ENCODE assay signal across 8 mouse cellular contexts in the genomic region with DNA sequence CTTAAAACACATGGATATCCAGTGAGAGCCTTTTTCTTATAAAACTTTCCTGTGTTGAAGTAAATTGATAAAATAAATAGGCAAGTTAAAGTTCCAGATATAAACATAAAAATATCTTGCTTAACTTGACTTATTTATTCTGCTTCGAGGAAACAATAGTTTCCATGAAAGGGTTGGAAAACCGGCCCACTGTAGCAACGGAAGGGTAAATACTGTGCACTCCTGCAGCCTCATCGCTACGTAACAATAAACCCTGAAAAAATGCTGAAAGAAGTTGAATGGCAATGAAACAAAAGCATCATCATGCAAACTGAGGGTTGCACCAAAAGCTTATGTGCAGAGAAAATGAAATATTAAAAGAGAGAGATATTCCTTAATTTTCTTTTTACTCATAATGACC.
DNase-seq lines count a peak whose midpoint lies in the region; ATAC-seq and TF ChIP-seq lines count a peak whose summit lies in the region.

No protein-coding gene starts in this region.

- H3K9me3 ChIP-seq in heart, embryonic 16.5 days (replicated peaks; ENCODE audit: control insufficient read depth, low read length): no peaks in the 10 kb centered on the region
- H3K9me3 ChIP-seq in embryonic facial prominence, embryonic 14.5 days (ENCODE audit: control insufficient read depth, low read length): no peaks in the 10 kb centered on the region
- no peaks in the 10 kb centered on the region for H3K9me3 ChIP-seq in hindbrain, postnatal 0 days (ENCODE audit: low read length)
- H3K9me3 ChIP-seq in midbrain, embryonic 15.5 days: no peaks in the 10 kb centered on the region

- H3K9ac ChIP-seq in heart, embryonic 16.5 days (ENCODE audit: low read length): peak overlapping the region; percentile 100
- peak overlapping the region; percentile 100 for H3K9ac ChIP-seq in embryonic facial prominence, embryonic 14.5 days (ENCODE audit: low read depth, low read length)
- H3K9ac ChIP-seq in hindbrain, postnatal 0 days (replicated peaks; ENCODE audit: low read length): peak overlapping the region; percentile 65
- H3K9ac ChIP-seq in midbrain, embryonic 15.5 days: no peak overlapping the region

- peak overlapping the region; percentile 54 for H3K4me3 ChIP-seq in heart, embryonic 16.5 days (ENCODE audit: low read length)
- peak overlapping the region; percentile 88 for H3K4me3 ChIP-seq in embryonic facial prominence, embryonic 14.5 days (ENCODE audit: low read depth, low read length)
- peak overlapping the region; percentile 81 for H3K4me3 ChIP-seq in hindbrain, postnatal 0 days (ENCODE audit: low read length)
- H3K4me3 ChIP-seq in midbrain, embryonic 15.5 days: peak overlapping the region; percentile 72

- intact Hi-C loops in heart, postnatal 36 days (cut with DNase I): loop anchor here (5.0 kb wide), 2 partner anchors 35 to 185 kb away; no protein-coding TSS in a partner anchor

- TF ChIP-seq CTCF in hindbrain, postnatal 0 days (IDR thresholded peaks at IDR 0.05; ENCODE audit: low read depth): no peak

- peaks cover 33% of the 10 kb centered on the region for H3K4me1 ChIP-seq in heart, embryonic 16.5 days (ENCODE audit: control insufficient read depth, insufficient read depth, low read length)
- H3K4me1 ChIP-seq in embryonic facial prominence, embryonic 14.5 days (ENCODE audit: control insufficient read depth, insufficient read depth, low read length): peaks cover 37% of the 10 kb centered on the region
- no peaks in the 10 kb centered on the region for H3K4me1 ChIP-seq in hindbrain, postnatal 0 days (ENCODE audit: insufficient read depth, low read length)
- peaks cover 15% of the 10 kb centered on the region for H3K4me1 ChIP-seq in midbrain, embryonic 15.5 days

- peaks cover 6% of the 10 kb centered on the region for H3K36me3 ChIP-seq in heart, embryonic 16.5 days (ENCODE audit: control insufficient read depth, insufficient read depth)
- H3K36me3 ChIP-seq in embryonic facial prominence, embryonic 14.5 days (ENCODE audit: control insufficient read depth, insufficient read depth, low read length): peaks cover 16% of the 10 kb centered on the region
- 0 out of 2 replicates have a peak, but pooled peaks cover 6% of the 10 kb centered on the region for H3K36me3 ChIP-seq in hindbrain, postnatal 0 days (ENCODE audit: insufficient read depth, low read length)
- no peaks in the 10 kb centered on the region for H3K36me3 ChIP-seq in midbrain, embryonic 15.5 days (replicated peaks)

- peak overlapping the region; percentile 74 for H3K4me2 ChIP-seq in heart, embryonic 16.5 days (ENCODE audit: low read depth, low read length)
- H3K4me2 ChIP-seq in embryonic facial prominence, embryonic 14.5 days (ENCODE audit: low read depth, low read length): peak overlapping the region; percentile 89
- H3K4me2 ChIP-seq in hindbrain, postnatal 0 days (ENCODE audit: low read depth, low read length): peak overlapping the region; percentile 74
- H3K4me2 ChIP-seq in midbrain, embryonic 15.5 days: peak overlapping the region; percentile 33; the same call in 1 of the 2 replicates

- H3K27ac ChIP-seq in heart, embryonic 16.5 days (ENCODE audit: low read length): no peak overlapping the region
- H3K27ac ChIP-seq in embryonic facial prominence, embryonic 14.5 days (replicated peaks; ENCODE audit: low read depth, low read length): peak overlapping the region; percentile 100
- 0 out of 2 replicates have a peak overlapping the region, but pooled peaks have one; percentile 45 for H3K27ac ChIP-seq in hindbrain, postnatal 0 days
- no peak overlapping the region for H3K27ac ChIP-seq in midbrain, embryonic 15.5 days

- DNase-seq in heart, postnatal 36 days: no peak
- DNase-seq in embryonic facial prominence, embryonic 14.5 days (ENCODE audit: low spot score): no peak
- DNase-seq in hindbrain, postnatal 0 days (ENCODE audit: low spot score): no peak
- no peak for DNase-seq in cerebellum, adult 18-20 months
- no peak for DNase-seq in thymus, adult 18-20 months

- 16% methylated on average over 5 of the region's 5 CpGs for WGBS in heart, embryonic 16.5 days
- WGBS in embryonic facial prominence, embryonic 14.5 days: 23% methylated on average over 5 of the region's 5 CpGs
- 23% methylated on average over 5 of the region's 5 CpGs for WGBS in hindbrain, postnatal 0 days
- WGBS in midbrain, embryonic 15.5 days: 35% methylated on average over 5 of the region's 5 CpGs

- H3K27me3 ChIP-seq in heart, embryonic 16.5 days (ENCODE audit: control insufficient read depth, insufficient read depth, low read length): no peaks in the 10 kb centered on the region
- H3K27me3 ChIP-seq in embryonic facial prominence, embryonic 14.5 days (replicated peaks; ENCODE audit: control insufficient read depth, insufficient read depth, low read length): no peaks in the 10 kb centered on the region
- no peaks in the 10 kb centered on the region for H3K27me3 ChIP-seq in hindbrain, postnatal 0 days (ENCODE audit: insufficient read depth, low read length)
- no peaks in the 10 kb centered on the region for H3K27me3 ChIP-seq in midbrain, embryonic 15.5 days (replicated peaks)

- ATAC-seq in heart, embryonic 16.5 days (replicated peaks; ENCODE audit: extremely low read depth, insufficient read depth, low FRiP score): no peak
- ATAC-seq in embryonic facial prominence, embryonic 14.5 days (ENCODE audit: low read depth): no peak
- ATAC-seq in hindbrain, postnatal 0 days: no peak
- no peak for ATAC-seq in midbrain, embryonic 15.5 days (replicated peaks)
- ATAC-seq in activated CD4-positive, CD25-positive, alpha-beta regulatory T cell, adult 4 months: no peak

Comparison
In these comparisons a context has a peak if more than half of its experiments do, and no peak if none do; other contexts are left out.
1. H3K27ac ChIP-seq: peak in embryonic facial prominence, embryonic 14.5 days (single experiment) and hindbrain, postnatal 0 days (single experiment); none in heart, embryonic 16.5 days (single experiment) and midbrain, embryonic 15.5 days (single experiment).
2. H3K4me2 ChIP-seq: peak in every context shown above with its lines; median percentile 89 in embryonic facial prominence, embryonic 14.5 days; 74 in heart, embryonic 16.5 days; 74 in hindbrain, postnatal 0 days; 33 in midbrain, embryonic 15.5 days.
3. Peak in every context shown above with its lines, with median percentiles within 50 percentile points of each other: H3K4me3 ChIP-seq.